Mouse (Mus musculus): Measurements from ENCODE around the gene Thy1.

The Thy1 gene

GRCm38 (mm10) chr9:44033957-44034727 lies 9.0 kb upstream of the Thy1 start:
- peak; percentile 59 for DNase-seq

- DNase-seq, result no peak
Measured at GRCm38 (mm10) chr9:44037106-44037505, 6.1 kb upstream of the Thy1 start.

DNA sequence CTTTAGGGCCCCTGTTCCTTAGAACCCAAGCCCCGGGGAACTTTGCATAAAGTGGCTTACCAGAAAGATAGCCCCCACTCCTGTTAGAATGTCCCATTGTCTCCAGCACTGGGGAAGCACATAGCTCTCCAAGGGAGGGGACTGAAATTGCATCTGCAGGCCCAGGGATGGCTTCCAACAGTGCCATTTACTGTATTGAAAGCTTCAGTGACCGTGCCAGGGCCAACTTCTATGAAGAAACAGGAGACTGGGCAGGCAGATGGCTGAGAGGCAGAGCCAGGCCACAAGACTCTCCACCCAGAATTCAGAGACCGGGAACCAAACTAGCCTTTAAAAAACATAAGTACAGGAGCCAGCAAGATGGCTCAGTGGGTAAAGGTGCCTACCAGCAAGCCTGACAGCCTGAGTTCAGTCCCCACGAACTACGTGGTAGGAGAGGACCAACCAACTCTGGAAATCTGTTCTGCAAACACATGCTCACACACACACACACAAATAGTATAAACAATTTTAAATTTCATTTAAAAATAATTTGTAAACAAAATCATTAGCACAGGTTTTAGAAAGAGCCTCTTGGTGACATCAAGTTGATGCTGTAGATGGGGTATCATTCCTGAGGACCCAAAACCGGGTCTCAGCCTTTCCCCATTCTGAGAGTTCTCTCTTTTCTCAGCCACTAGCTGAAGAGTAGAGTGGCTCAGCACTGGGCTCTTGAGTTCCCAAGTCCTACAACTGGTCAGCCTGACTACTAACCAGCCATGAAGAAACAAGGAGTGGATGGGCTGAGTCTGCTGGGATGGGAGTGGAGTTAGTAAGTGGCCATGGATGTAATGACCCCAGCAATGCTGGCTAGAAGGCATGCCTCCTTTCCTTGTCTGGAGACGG lies 1.4 kb upstream of the Thy1 start:
- DNase-seq, result no peak

- DNase-seq, result no peak
Measured at GRCm38 (mm10) chr9:44042396-44042680, 846 bp upstream of the Thy1 start.

- peak; percentile 76 for DNase-seq
Measured at GRCm38 (mm10) chr9:44043708-44044425, 683 bp downstream of the Thy1 start.

DNA sequence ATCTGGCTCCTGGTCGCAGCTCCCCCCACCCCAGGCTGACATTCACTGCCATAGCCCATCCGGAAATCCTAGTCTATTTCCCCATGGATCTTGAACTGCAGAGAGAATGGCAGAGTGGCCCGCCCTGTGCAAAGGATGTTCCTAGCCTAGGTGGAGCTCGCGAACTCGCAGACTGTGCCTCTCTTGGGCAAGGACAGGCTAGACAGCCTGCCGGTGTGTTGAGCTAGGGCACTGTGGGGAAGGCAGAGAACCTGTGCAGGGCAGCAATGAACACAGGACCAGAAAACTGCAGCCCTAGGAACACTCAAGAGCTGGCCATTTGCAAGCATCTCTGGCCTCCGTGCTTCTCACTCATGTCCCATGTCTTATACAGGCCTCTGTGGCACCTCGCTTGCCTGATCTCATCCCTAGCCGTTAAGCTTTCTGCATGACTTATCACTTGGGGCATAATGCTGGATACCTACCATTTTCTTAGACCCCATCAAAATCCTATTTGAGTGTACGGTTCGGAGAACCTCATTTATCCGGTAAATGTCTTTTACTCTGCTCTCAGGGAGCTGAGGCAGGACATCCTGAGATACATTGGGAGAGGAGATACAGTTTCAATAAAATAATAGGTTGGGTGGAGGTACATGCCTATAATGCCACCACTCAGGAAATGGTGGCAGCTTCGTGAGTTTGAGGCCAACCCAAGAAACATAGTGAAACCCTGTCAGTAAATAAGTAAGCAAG lies 1.4 kb downstream of the Thy1 start:
- peak; percentile 84 for DNase-seq

DNA sequence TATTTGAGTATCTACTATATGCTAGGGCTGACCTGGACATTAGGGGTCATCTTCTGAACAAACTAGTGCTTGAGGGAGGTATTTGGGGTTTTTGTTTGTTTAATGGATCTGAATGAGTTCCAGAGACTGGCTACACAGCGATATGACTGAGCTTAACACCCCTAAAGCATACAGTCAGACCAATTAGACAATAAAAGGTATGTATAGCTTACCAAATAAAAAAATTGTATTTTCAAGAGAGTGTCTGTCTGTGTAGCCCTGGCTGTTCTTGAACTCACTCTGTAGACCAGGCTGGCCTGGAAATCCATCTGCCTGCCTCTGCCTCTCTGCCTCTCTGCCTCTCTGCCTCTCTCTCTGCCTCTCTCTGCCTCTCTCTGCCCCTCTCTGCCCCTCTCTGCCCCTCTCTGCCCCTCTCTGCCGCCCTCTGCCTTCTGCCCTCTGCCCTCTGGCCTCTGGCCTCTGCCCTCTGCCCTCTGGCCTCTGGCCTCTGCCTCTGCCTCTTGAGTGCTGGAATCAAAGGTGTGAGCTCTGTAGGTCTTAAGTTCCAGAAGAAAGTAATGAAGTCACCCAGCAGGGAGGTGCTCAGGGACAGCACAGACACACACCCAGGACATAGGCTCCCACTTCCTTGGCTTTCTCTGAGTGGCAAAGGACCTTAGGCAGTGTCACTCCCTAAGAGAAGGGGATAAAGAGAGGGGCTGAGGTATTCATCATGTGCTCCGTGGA lies 2.1 kb downstream of the Thy1 start:
- DNase-seq, result no peak

DNA sequence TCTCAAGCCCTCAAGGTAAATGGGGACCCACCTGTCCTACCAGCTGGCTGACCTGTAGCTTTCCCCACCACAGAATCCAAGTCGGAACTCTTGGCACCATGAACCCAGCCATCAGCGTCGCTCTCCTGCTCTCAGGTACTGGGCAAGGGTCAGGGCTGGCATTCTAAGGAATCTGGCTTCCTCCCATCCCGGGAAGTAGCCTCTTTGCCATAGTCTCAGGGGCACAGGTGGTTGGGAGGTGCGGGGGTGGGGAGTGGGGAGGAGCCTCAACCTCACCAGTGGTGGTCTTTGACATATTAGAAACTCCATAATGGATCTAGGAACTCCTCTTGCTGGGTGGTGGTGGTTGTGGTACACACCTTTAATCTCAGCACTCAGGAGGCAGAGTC lies 2.7 kb downstream of the Thy1 start:
- peak; percentile 52 for DNase-seq

- DNase-seq, result peak; percentile 67
Measured at GRCm38 (mm10) chr9:44046426-44046825, 3.2 kb downstream of the Thy1 start.

DNA sequence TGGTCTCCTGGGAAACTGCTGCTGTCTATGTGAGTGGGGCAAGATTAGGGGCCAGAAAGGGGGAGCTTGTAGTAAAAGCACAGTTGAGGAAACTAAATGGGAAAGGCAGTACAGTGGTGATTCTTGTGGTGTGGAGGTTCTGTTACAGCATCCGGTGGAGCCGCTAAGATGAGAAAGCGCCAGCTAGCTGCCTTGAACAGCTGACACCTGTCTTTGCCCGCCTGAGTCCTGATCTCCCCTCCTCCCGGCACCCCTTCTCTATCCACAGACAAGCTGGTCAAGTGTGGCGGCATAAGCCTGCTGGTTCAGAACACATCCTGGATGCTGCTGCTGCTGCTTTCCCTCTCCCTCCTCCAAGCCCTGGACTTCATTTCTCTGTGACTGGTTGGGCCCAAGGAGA lies 3.9 kb downstream of the Thy1 start:
- peak; percentile 77 for DNase-seq

- DNase-seq, result no peak
Measured at GRCm38 (mm10) chr9:44047571-44048490, 4.6 kb downstream of the Thy1 start.

DNA sequence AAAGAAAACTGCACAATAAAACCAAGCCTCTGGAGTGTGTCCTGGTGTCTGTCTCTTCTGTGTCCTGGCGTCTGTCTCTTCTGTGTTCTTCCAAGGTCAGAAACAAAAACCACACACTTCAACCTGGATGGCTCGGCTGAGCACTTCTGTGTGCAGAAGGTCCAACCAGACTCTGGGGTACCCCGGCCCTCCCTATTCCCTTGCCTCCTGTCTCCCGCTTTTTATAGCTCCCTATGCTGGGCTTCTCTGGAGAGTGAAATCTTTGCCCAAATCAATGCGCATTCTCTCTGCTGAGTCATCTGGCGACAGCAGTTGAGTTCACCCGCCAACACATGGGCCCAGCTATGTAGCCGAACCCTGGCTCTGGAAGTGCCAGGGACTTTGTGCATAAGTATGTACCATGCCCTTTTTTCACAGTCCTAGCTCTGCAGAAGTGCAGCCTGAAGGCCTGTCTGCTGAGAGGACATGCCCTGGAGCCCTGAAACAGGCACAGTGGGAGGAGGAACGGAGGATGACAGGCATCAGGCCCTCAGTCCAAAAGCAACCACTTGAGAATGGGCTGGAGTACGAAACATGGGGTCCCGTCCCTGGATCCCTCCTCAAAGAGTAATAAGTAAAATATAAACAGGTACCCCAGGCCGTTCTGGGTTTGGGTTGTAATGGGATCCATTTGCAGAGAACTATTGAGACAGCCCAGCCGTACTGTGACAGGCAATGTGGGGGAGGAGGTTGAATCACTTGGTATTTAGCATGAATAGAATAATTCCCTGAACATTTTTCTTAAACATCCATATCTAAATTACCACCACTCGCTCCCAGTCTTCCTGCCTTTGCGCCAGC lies 5.6 kb downstream of the Thy1 start:
- no peak for DNase-seq

DNA sequence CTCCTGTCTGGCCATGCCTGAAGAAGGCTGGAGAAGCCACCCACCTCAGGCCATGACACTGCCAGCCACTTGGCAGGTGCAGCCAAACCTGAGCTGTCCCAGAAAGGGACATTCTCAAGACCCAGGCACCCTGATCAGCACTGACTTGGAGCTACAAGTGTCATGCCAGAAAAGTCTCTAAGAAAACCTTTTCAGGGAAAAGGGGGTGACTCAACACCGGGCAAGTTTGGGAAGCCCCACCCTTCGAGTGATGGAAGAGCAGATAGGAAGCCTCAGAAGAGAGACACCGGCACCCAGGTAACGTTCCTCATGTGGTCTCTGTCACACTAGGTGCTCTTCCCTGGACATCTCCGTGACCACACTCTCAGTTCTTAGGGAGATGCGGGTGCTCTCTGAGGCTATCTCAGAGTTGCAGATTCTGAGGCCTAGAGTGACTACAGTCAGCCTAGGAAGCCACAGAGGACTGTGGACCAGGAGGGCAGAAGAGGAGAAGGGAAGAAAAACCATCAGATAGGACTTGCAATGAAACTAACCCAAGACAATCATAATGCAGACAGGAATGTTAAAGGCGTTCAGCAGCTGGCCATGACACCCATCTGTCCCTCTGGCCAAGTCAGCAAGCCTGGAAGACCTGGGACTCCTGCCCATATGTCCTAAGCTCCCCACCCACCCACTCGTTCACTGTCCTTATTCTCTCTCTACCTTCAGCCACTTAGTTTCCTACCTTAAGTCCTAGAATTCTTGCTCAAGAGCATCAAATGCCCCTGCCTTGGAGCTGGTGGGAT lies 6.4 kb downstream of the Thy1 start:
- DNase-seq, result no peak

DNA sequence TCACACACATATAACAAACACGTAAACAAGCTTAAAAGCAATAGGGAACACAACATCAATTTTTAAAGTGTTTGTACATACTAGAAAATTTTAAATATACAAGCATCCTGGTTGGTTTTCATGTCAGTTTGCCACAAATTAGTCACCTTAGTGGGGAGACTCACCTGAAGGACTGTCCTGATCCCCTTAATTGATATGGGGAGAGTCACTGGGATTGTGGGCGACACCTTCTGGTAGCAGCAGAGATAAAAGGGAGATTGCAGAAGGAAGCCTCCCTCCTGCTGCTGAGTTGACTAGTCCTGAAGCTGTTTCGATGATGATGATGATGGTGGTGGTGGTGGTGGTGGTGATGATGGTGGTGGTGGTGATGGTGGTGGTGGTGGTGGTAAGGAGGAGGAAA lies 9.7 kb downstream of the Thy1 start:
- peak; percentile 56 for DNase-seq

- DNase-seq, result no peak
Measured at GRCm38 (mm10) chr9:44053936-44054335, 10.8 kb downstream of the Thy1 start.

GRCm38 (mm10) chr9:44058606-44059005 lies 15.4 kb downstream of the Thy1 start:
- no peak for DNase-seq

DNA sequence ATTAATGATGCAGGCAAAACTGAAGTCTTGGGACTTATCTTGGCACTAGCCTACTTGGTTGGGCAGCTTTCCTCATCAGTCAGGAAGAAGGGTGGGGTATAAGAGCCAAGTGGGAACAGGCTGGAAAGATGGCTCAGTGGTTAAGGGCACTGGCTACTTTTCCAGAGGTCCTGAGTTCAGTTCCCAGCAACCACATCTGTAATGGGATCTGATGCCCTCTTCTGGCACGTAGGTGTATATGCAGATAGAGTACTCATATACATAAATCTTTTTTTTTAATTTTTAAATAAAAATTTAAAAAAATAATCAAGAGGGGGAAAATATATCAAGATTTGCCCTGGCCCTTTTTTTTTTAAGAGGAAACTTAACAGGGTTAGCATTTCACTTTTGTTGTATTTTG lies 22.0 kb downstream of the Thy1 start:
- no peak for DNase-seq

- peak; percentile 100 for DNase-seq
Measured at GRCm38 (mm10) chr9:44066785-44067225, 23.6 kb downstream of the Thy1 start, which contains the start of gene Usp2. Gene Usp2, plus strand, starts transcription at chr9:44067021.
